Mouse (Mus musculus): Measurements from ENCODE around the gene Magi2.
"Not testable (repeated sequence)": the region's sequence is repeated elsewhere in the genome, so short reads cannot be mapped to it uniquely, and the experiment has no call there.

Gene Magi2

DNA sequence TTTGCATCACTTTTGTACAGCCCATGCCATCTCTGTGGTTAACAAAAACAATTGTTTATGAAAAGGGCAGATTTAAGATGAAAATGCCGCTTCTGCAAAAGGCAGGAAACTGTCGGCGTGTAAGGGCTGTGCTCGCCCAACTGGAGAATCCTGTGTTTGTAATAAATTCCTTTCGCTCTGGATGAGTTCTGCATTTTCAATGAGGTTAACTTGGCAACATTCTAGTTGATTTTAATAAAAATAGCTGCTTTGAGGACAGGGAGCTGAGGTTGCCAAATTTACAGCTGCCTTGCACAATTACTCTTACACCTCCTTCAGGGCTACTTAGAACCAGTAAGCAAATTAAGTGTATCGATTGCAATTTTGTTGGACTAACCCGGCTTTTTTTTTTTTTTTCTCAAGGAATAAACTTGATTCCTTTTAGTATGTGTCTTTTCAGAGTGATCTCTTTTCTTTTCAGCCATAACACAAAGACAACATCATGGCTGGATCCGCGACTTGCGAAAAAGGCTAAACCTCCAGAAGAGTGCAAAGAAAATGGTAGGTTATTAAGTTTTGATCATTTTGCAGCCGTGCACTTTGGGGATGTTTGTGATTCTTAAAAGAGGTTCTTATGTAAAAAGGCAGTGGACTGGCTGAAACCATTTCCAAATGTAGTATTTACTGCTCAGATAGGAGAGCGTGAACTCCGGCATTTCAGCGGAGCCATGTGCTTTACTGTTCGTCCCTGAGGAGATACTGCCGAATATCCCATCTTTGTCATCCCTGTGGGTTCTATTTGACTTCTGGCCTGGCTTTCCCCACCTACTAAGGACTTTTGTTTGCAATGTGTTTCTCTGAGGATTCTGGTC is 1001.3 kb downstream of the Magi2 start:
- no peak for DNase-seq (ENCODE audit: low read depth in 2 of 2, low spot score in 2 of 2)

DNA sequence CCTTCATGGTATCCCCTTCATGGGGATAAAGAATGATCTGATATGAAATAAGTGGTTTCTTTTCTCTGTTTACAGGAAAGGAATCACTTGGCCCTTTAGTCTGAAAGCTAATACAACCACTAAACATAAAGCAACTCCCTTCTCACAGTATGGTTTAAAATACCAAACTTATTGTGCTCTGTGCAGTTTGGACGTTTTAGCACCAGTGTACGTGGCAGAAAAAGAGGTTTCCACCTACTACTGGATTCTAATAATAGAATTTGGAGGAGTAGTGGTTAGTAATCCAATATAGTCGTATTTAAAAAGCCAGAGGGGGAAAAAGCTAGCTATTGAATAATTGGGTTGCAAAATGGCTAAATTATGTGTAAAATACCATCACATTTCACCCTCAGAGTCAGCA is 1005.1 kb downstream of the Magi2 start:
- DNase-seq (ENCODE audit: low read depth in 2 of 2, low spot score in 2 of 2): no peak

DNA sequence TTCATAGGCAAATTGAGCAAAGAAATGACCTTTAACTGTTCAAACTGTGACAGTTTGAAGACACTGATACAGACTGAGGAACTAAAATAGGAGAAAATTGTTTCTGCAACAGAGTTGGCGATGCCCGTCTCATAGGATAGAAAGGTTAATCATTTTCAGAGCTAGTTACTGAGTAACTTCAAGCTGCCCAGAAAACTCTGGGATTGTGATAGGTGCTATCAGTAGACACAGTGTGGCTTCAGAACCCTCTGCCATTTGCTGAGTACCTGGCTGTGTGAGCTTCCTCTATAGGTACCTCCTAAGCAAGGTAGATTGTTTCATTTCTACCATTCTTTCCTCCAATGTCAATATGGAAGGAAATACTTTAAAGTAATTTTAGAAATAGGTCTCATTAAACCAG is 1014.7 kb downstream of the Magi2 start:
- DNase-seq (ENCODE audit: low read depth in 2 of 2, low spot score in 2 of 2): no peak

DNA sequence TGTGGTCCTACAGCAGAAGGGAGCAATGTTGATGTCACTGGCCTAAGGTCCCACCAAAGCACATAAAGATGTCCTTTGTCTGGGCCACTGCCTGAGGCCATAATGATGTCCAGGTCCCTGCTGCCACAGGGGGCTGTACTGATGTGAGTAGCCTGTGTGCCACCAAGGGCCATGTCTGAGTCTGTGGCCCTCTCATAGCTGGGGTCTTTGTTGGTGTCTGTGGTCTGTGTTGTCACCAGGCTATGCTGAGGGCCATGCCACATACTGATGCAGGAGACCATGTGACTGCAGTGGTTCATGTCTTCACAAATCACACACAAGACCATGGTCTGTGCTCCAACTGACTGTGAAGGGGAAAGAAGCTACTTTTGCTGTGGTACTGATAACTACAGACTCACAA is 1015.7 kb downstream of the Magi2 start:
- no peak for DNase-seq (ENCODE audit: low read depth in 2 of 2, low spot score in 2 of 2)

DNA sequence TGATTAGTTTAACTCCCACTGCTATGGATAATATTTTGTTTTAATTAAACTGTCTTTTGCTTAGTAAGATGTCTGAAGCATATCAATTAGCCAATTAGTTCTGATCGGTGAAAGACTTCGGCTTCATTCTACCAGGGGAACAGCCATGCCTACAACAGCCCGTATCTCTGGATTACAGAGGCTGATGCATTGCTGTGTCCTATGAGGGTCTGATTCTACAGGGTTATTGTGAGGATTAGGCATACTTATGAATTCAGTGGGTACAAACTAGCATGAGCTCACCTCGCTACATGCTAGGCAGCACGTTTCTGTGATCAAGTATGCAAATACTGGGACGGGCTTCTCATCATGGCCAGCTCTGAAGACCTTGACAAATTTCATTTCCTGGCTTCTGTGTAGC is 1022.5 kb downstream of the Magi2 start:
- DNase-seq (ENCODE audit: low read depth in 2 of 2, low spot score in 2 of 2): no peak

DNA sequence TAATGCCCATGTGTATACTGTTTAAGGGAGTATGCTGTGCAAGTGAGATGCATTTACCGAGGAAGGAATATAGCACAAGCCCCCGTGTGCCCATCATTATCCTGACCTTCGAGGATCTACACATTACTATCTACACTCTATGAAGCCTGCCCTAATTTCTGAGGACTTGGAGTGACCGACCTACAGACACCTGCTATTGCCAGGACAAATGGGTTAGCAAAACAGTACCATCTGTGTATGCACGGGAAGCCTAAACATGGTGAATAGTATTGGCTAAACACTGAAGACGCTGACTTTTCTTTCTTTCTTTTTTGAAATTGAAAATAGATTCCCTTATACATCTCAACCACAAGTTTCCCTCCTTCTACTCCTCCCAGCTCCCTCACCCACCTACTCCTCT is 1024.7 kb downstream of the Magi2 start:
- no peak for DNase-seq (ENCODE audit: low read depth in 2 of 2, low spot score in 2 of 2)

DNA sequence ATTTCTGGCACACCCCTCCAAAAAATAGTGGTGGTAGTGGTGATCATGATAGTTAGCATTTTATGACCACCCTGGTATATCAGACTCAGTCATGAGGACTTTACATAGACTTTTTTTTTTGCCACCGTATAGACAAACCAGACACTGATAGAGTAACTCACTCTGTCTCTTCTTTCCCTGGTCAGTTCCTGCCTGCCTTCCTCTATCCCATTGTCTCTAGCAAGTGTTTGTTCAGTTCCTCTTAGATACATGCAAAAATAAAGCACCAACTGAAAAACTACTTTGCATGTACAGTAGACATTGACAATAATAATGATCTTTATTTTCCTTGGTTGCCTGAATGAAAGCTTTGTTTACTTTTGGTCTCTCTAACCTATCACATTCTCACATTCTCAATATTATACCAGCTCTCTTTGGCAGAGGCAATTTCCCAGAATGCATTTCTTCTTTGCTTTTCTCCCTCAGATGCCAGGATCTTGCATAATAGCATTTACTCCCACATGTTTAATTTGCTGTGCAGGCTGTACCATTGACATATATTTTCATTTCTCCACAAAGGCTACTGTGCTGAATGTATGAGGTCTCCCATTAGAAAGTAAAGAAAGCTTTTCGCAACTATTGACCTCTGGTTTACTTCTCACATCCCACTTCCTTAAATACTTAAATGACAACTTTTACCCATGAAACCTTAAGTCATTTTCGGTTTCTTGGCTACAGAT is 1029.5 kb downstream of the Magi2 start:
- no peak for DNase-seq (ENCODE audit: low read depth in 2 of 2, low spot score in 2 of 2)

DNA sequence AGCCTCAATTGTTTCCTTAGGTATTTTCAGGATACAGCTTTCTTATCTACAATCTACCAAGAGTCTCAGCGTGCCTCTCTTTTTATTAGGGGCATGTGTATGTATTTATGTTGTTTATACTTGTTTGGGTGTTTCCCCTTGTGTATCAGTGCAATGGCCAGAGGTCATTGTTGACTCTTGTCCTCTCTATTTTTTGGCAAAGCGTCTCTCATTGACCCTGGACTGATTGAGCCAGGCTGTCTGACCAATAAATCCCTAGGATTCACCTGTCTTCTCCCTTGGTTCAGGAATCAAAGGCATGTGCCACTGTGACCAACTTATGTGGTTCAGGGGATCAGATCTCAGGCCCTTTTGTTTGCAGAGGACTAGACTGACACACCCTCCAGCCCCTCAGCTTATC is 1030.1 kb downstream of the Magi2 start:
- DNase-seq (ENCODE audit: low read depth in 2 of 2, low spot score in 2 of 2): no peak

DNA sequence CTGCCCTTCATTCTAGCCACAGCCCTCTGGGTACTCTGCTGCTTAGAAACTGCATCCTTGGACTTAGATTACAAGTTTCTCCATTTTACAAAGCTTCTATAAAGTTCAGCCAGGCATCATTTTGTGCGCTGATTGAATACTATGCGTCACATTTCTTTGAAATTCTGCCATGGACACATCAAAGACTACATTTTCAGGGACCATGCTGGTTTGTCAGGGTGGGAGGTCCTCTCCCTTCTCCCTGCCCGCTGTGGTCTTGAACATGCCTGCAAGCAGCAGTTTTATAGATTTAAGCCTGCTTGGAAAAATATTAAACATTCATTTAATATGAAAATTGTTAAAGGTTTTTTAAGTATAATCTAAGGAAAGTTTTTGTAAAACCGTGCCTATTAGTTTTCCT is 1030.6 kb downstream of the Magi2 start:
- no peak for DNase-seq (ENCODE audit: low read depth in 2 of 2, low spot score in 2 of 2)

DNA sequence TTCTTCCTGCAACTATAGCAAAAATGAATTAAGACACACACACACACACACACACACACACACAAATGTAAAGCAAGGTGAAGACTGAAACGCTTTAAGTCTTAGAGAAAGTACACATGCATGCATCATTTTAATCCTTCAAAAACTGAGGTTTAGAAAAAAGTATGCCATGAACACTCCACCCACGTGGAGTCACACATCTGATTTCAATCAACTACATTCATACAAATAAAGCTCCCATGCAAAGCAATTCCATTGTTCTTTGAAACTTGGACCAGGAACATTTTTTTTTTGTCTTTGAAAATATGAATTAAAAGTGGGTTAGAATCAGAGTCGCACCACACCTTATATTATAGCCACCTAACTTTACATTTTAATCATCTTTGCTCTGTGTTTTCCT is 1032.9 kb downstream of the Magi2 start:
- no peak for DNase-seq (ENCODE audit: low read depth in 2 of 2, low spot score in 2 of 2)

DNA sequence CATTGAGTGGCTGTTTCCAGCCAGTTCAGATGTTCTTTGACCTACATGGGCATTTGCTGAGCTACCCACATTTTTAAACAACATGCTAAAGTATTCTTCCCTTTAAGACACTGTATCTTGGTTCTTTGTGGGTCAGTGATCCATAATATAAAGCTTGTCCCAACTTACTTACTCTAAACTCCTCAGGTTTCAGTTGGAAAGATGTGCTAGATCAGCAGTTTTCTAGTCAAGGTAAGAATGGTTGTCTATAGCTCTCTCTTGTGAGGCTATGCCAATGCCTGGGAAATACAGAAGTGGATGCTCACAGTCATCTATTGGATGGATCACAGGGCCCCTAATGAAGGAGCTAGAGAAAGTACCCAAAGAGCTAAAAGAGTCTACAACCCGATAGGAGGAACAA is 1045.8 kb downstream of the Magi2 start:
- not testable (repeated sequence) for DNase-seq (ENCODE audit: low read depth in 2 of 2, low spot score in 2 of 2)

DNA sequence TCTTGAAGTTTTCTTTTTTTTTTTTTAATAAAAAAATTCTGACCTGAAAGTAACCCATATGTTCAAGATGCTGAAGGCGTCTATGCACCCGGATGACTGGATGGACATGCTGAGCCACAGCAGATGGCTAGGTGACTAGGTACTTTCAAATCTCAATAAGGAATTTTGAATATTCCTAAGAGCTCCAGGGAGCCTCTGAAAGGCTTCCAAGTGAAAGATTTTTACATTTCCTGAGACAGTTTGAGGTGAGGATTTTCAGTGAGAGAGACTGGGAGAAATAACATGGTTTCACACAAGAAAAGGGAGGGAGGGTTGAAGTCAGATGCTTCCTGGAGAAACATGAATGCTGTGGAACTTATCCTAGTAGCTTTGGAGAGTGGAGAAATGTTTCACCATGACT is 1048.8 kb downstream of the Magi2 start:
- no peak for DNase-seq (ENCODE audit: low read depth in 2 of 2, low spot score in 2 of 2)

DNA sequence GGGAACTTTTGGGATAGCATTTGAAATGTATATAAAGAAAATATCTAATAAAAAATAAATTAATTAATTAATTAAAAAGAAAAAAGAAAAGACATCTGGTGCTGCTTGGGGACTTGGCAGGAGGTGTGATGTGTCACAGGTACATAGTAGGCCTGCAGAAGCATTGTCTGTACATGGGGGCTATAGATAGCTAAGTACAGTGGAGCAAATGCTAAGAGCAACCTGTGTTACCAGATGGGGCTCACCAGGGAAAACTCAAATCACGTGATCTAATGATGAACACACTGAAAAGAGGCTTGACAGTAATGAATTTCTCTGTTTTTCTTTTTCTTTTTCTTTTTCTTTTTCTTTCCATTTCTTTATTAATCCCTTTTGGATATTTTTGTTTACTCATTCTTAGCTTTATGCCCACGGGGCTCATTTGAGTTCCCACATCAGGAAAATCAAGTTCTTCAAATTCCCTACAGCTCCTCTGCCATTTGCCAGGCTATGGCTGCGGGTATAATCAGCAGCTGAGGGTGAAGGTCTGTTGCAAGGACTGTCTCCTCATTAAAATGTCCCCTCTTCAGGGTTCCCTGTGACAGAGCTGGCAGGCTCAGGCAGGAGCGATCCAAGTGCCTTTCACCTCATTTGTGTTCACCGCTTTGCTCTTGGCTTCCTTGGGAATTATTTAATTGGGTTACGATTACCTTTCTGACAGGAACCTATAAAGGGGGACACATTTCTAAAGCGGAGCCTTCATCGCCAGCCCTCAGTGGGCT is 1058.4 kb downstream of the Magi2 start:
- no peak for DNase-seq (ENCODE audit: low read depth in 2 of 2, low spot score in 2 of 2)

DNA sequence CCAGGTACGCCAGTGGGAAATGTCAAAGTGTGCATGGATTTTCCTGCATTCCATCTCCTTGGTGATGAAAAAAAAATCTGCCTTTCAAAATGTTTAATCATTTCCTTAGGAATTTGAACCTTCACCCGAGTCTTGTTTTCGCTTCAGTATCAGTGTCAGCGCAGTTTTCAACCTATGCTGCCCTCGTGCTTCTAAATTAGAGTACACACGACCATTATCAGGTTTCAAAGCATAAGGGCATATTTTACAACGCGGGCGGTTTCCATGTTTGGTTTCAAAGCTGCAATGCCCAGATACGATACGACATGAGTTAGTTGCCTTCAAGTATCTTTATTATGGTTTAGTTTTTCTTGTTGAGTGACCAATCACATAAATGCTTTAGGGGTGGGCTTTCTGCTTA is 1067.7 kb downstream of the Magi2 start:
- no peak for DNase-seq (ENCODE audit: low read depth in 2 of 2, low spot score in 2 of 2)

DNA sequence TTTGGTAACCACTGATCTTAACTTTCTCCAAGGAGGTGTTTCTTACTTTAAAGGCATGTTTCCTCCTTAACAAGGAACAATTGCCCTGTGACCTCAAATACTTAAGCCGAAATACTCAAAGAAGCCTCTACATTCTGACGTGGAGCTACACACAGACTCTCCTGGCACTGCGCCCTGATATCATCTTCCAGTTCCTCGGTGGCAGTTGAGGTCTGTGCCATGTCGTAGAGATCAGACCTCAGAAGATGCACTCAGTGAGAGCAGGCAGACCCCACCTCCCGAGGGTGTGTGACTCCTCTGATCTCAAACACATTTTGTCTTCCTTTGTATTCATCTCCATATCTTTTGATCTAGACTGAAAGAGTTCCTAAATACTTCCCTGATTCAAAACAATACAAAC is 1073.0 kb downstream of the Magi2 start:
- peak in 1 of 2 experiments; percentile 1 for DNase-seq (ENCODE audit: low read depth in 2 of 2, low spot score in 2 of 2)

DNA sequence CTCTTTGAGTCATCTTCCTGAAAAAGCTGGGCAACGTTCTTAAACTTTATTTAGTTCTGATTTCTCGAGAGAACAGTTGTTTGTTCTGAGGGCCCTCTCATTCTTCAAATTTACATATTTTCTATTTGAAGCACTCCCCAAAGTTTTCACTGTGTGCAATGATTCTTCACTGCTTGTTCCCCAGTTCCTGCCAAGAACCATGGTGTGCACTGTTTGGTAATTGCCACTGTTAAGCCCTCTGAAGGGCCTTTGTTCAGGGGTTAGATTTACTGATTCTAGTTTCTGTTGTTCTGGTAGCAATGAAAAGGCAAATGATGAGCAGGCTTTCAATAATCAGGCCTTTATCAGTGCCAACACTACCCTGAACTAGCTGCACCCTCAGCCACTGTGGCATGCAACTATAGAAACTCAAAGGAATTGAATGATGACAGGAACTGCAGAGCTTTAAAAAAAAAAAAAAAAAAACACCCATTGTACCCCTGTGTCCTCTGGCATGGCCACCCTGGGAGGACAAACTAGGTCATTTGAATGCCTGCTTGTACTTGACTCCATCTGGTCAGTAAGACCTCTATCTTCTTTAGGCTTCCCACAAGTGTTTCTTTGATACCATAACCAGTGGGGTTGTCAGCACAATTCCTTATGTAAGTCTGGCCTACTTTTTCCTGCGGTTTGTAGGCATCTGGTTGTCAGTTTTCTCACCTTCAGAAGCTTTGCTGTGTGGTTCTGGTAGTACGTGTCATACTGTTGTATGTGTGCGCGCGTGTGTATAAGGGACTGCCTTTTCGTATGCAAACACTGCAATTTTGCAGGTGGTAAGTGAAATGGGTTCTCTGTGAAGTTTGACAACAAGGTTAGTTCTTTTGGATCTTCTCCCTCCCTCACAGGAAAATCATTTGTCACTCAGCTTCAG is 1076.5 kb downstream of the Magi2 start:
- DNase-seq (ENCODE audit: low read depth in 2 of 2, low spot score in 2 of 2): no peak

DNA sequence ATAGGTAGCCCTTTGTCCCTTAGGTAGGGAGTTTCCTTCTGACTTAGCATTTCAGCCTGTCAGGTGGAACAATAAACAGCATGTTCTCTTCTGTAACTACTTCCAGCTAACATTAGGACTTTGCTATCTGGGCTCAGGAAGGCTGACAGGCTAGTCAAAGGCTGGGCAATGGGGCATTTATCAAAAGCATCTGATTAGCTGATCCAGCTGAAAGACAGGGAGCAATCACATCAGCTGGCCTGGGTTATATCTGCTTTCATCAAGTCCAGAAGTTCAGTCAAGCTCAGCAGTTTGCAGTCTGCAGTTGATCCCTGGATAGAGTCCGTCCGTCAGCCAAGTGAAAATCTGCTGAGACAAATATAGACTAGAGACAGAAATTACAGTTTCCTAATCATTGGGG is 1094.1 kb downstream of the Magi2 start:
- DNase-seq (ENCODE audit: low read depth in 2 of 2, low spot score in 2 of 2): no peak

DNA sequence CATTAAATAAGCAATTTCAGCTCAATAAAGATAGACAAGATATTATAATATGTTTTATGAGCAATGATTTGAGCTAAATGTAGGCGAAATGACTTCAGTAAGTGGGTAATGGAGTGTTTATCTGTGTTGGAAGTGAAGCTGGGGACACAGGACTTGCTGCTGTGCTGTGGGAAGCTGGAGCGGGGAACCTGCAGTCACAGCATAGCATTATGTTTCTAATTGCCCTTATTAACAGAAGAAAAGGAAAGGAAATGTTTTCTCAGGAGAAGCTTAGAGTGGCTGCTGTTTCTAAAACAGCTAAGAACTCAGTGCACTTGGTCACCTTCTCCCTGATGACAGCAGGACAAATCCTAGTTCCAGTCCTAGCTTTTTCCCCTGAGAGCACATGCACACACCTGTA is 1098.5 kb downstream of the Magi2 start:
- no peak for DNase-seq (ENCODE audit: low read depth in 2 of 2, low spot score in 2 of 2)

DNA sequence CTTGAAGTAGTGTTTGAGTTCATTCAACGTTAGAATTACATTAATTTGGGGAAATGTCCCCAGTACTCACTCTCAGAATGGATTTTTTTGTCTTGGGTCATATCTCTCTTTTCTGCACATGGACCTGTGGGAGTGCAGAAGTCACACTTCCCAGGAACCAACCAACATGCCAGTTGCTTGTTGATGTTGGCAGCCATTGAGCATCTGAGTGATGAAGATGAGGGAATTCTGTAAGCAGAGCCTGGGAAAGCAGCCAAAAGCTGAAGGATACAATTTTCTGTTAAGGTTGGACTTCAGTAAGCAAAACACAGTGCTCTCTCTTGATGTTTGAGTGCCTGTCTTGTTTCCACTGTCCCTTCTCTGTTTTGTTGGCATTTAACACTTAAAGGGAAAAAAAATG is 1102.1 kb downstream of the Magi2 start:
- DNase-seq (ENCODE audit: low read depth in 2 of 2, low spot score in 2 of 2): no peak

DNA sequence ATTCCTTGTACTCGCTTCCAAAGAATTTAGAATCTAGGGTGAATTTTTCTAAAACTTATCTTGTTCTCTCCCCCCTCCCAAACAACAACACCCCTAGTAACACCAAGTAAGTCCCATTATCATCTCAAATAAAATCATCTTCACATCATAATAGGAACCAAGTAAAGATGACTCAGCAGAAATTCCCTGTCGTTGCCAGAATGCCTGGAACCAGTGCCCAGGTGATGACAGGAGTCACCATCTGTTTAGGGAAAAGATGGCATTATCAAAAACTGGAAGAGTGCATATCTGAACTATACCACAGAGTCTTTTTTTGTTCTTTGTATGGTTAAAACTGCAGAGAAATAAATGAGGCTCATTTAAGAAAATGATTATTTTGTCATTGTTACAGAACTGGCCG is 1103.2 kb downstream of the Magi2 start:
- DNase-seq (ENCODE audit: low read depth in 2 of 2, low spot score in 2 of 2): no peak

DNA sequence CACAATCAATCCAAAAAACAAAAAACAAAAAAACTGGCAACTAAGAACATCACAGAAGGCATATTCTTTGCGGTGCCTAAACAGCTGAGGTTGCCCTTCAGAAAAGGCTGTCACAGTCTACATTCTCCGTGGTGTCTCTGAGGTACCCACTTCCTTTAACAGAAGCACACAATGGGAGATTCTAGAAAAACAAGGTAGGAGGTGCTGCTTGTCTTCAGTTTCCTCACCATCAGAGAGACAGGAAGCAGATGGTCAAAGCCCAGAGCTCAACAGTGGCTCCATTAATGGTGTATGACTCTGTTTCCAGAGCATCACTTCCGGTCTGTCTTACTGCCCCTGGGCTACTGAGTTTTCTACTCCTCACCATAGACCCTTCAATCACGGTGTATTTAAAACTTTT is 1105.7 kb downstream of the Magi2 start:
- peak; percentile 33 to 35 for DNase-seq (ENCODE audit: low read depth in 2 of 2, low spot score in 2 of 2)
